Mouse (Mus musculus) C2C12 (cell line): Measurements from ENCODE around the gene Gm5862. TPM values are rescaled to one million over a fixed set of nuclear protein-coding genes. Genes with fewer than 3 reads are reported as not detected.
"Not testable (repeated sequence)": the region's sequence is repeated elsewhere in the genome, so short reads cannot be mapped to it uniquely, and the experiment has no call there.

Source experiments
- H3K27me3 ChIP-seq: one replicate; pipeline ENCODE4 v1.6.1; 2011; ENCODE audit not compliant: control insufficient read depth, insufficient read depth, insufficient read length
- H3K36me3 ChIP-seq: one replicate; pipeline ENCODE4 v1.6.1; 2011; ENCODE audit not compliant: control insufficient read depth, insufficient read depth
- H3K4me3 ChIP-seq: one replicate; pipeline ENCODE4 v1.5.1; 2011; ENCODE audit warnings: mild to moderate bottlenecking, control low read depth; ENCODE audit not compliant: poor library complexity, insufficient read depth, severe bottlenecking
- H3K79me2 ChIP-seq: one replicate; pipeline ENCODE4 v1.6.1; 2011; ENCODE audit not compliant: control insufficient read depth, insufficient read depth
- H3K79me3 ChIP-seq: one replicate; pipeline ENCODE4 v1.6.1; 2011; ENCODE audit warnings: low read depth, control low read depth
- H3ac ChIP-seq: one replicate; pipeline ENCODE3; 2011; ENCODE audit warnings: low read depth; ENCODE audit not compliant: control insufficient read depth, insufficient read length
- CEBPB ChIP-seq: IDR thresholded peaks from one replicate; pipeline ENCODE4 v1.6.1; 2011; ENCODE audit warnings: low read depth, mild to moderate bottlenecking, control low read depth, moderate library complexity
- CTCF ChIP-seq: IDR thresholded peaks from one replicate; pipeline ENCODE4 v1.5.1; 2011; ENCODE audit not compliant: control insufficient read depth, insufficient read depth, insufficient read length
- FOSL1 ChIP-seq: IDR thresholded peaks from one replicate; pipeline ENCODE4 v1.8.0; 2011; ENCODE audit warnings: mild to moderate bottlenecking, low read length; ENCODE audit not compliant: poor library complexity, insufficient read depth, severe bottlenecking
- MAX ChIP-seq: IDR thresholded peaks from one replicate; pipeline ENCODE4 v1.6.1; 2011; ENCODE audit warnings: mild to moderate bottlenecking, control low read depth
- MYOD1 ChIP-seq: IDR thresholded peaks from one replicate; pipeline ENCODE4 v1.6.1; 2011; ENCODE audit warnings: low read depth; ENCODE audit not compliant: control insufficient read depth, insufficient read length
- MYOG ChIP-seq: IDR thresholded peaks from one replicate; pipeline ENCODE4 v1.6.1; 2011; ENCODE audit not compliant: control insufficient read depth, insufficient read length; ENCODE audit errors: extremely low read depth
- USF1 ChIP-seq: IDR thresholded peaks from one replicate; pipeline ENCODE4 v1.6.1; 2011; ENCODE audit warnings: low read depth, mild to moderate bottlenecking, control low read depth, moderate library complexity
- long read RNA-seq, 2 experiments: library from polyadenylated mRNA; unstranded; transcript quantifications; one replicate each; pipeline ENCODE4 v2.0.0; 2019 to 2020
- polyA plus RNA-seq: library from polyadenylated mRNA; unstranded; fragments of >200 nt; fragmentation: generic; extraction: Trizol; gene quantifications from one replicate; pipeline ENCODE4 v1.2.1, GENCODE M21; 2012; ENCODE audit warnings: missing spikeins

The Gm5862 gene
- not detected for polyA plus RNA-seq
- long read RNA-seq, experiment 1 = 0 reads
- long read RNA-seq, experiment 2 = 0 reads

GRCm38 (mm10) chr5:26022816-26023215, at the start of gene Gm5862:
Gene Gm5862, minus strand, starts transcription at chr5:26022916.
- not testable (repeated sequence) for H3K27me3 ChIP-seq

GRCm38 (mm10) chr5:26070716-26071115, 48.0 kb upstream of the Gm5862 start:
- Histone ChIP-seq H3K4me3 (no peak overlapping the region), H3K27me3 (no peaks in the 10 kb centered on the region), H3K79me3 (no peaks in the 10 kb centered on the region), H3ac (no peak overlapping the region), H3K79me2 (no peaks in the 10 kb centered on the region), H3K36me3 (no peaks in the 10 kb centered on the region)
- TF ChIP-seq MAX (no peak), MYOG (no peak), CEBPB (no peak), CTCF (no peak), FOSL1 (no peak), USF1 (no peak), MYOD1 (no peak)

More at GRCm38 (mm10) chr5:26022816-26023215, at the start of gene Gm5862:
- H3K79me3 ChIP-seq, H3K36me3 ChIP-seq, H3K79me2 ChIP-seq, H3K4me3 ChIP-seq, H3ac ChIP-seq: not testable (repeated sequence)

- H3K79me3 ChIP-seq, H3K4me3 ChIP-seq, H3K27me3 ChIP-seq, H3ac ChIP-seq, H3K79me2 ChIP-seq, H3K36me3 ChIP-seq: not testable (repeated sequence)
Measured at GRCm38 (mm10) chr5:26058481-26058880, 35.8 kb upstream of the Gm5862 start, which contains the start of gene Gm7347. Gene Gm7347, minus strand, starts transcription at chr5:26058581.

GRCm38 (mm10) chr5:26039458-26039857, 16.7 kb upstream of the Gm5862 start, which contains the start of gene Speer4a:
Gene Speer4a, minus strand, starts transcription at chr5:26039558.
- H3K4me3 ChIP-seq, H3K79me3 ChIP-seq: not testable (repeated sequence)

GRCm38 (mm10) chr5:26007697-26008096, 15.0 kb downstream of the Gm5862 start:
- not testable (repeated sequence) for H3ac ChIP-seq, H3K79me2 ChIP-seq, H3K27me3 ChIP-seq, H3K4me3 ChIP-seq, H3K79me3 ChIP-seq, H3K36me3 ChIP-seq

More at GRCm38 (mm10) chr5:26039458-26039857, 16.7 kb upstream of the Gm5862 start, which contains the start of gene Speer4a:
- H3K36me3 ChIP-seq, H3K79me2 ChIP-seq, H3K27me3 ChIP-seq, H3ac ChIP-seq: not testable (repeated sequence)

- not testable (repeated sequence) for H3K79me3 ChIP-seq, H3K4me3 ChIP-seq, H3ac ChIP-seq, H3K36me3 ChIP-seq, H3K27me3 ChIP-seq, H3K79me2 ChIP-seq
Measured at GRCm38 (mm10) chr5:26006937-26007695, 15.6 kb downstream of the Gm5862 start.

GRCm38 (mm10) chr5:26004698-26005097, 18.0 kb downstream of the Gm5862 start, which contains the start of gene Gm1979:
Gene Gm1979, minus strand, starts transcription at chr5:26004798.
- H3K4me3 ChIP-seq, H3K27me3 ChIP-seq, H3K79me2 ChIP-seq, H3K79me3 ChIP-seq, H3ac ChIP-seq, H3K36me3 ChIP-seq: not testable (repeated sequence)

GRCm38 (mm10) chr5:25988550-25988949, 34.2 kb downstream of the Gm5862 start, which contains the start of gene Gm21698:
Gene Gm21698, minus strand, starts transcription at chr5:25988650.
- not testable (repeated sequence) for H3K79me2 ChIP-seq, H3K4me3 ChIP-seq, H3K27me3 ChIP-seq, H3K79me3 ChIP-seq, H3K36me3 ChIP-seq, H3ac ChIP-seq

- not testable (repeated sequence) for H3K36me3 ChIP-seq, H3K27me3 ChIP-seq, H3K79me3 ChIP-seq, H3K4me3 ChIP-seq, H3K79me2 ChIP-seq, H3ac ChIP-seq
Measured at GRCm38 (mm10) chr5:25972563-25972962, 50.2 kb downstream of the Gm5862 start, which contains the start of gene Gm21680. Gene Gm21680, minus strand, starts transcription at chr5:25972663.
